Mouse (Mus musculus) liver, embryonic 13.5 days (tissue): Measurements from ENCODE around the gene Ankrd45. TPM values are rescaled to one million over a fixed set of nuclear protein-coding genes. Genes with fewer than 3 reads are reported as not detected.
"Not testable (repeated sequence)": the region's sequence is repeated elsewhere in the genome, so short reads cannot be mapped to it uniquely, and the experiment has no call there.

ENCODE experiments used
- ATAC-seq: fragments of 200-750 bp; cut with Nextera tagmentation; 2 replicates; pipeline ENCODE4 v1.8.0; 2017; ENCODE audit warnings: low read depth, mild to moderate bottlenecking, moderate number of reproducible peaks, moderate library complexity
- DNase-seq: peaks from one replicate; pipeline ENCODE4 v3.0.0; 2022
- H3K27ac ChIP-seq: fragments of 300-500 bp; sonication (generic); 2 replicates; pipeline ENCODE4 v1.5.1; 2015; ENCODE audit warnings: moderate library complexity, mild to moderate bottlenecking, inconsistent platforms
- H3K27me3 ChIP-seq: fragments of 300-500 bp; sonication (generic); 2 replicates; pipeline ENCODE4 v1.6.1; 2015; ENCODE audit warnings: mild to moderate bottlenecking, inconsistent platforms
- H3K36me3 ChIP-seq: fragments of 300-500 bp; sonication (generic); 2 replicates; pipeline ENCODE4 v1.6.1; 2015; ENCODE audit warnings: mild to moderate bottlenecking, inconsistent platforms
- H3K4me1 ChIP-seq: fragments of 300-500 bp; sonication (generic); replicated peaks from 2 replicates; pipeline ENCODE4 v1.6.1; 2015; ENCODE audit warnings: inconsistent platforms
- H3K4me2 ChIP-seq: fragments of 300-500 bp; sonication (generic); 2 replicates; pipeline ENCODE4 v1.6.1; 2015; ENCODE audit warnings: inconsistent platforms, mild to moderate bottlenecking, moderate library complexity
- H3K4me3 ChIP-seq: fragments of 300-500 bp; sonication (generic); replicated peaks from 2 replicates; pipeline ENCODE4 v1.5.1; 2015; ENCODE audit warnings: mild to moderate bottlenecking, inconsistent platforms
- H3K9ac ChIP-seq: fragments of 300-500 bp; sonication (generic); 2 replicates; pipeline ENCODE4 v1.6.1; 2015; ENCODE audit warnings: mild to moderate bottlenecking, inconsistent platforms
- H3K9me3 ChIP-seq: fragments of 300-500 bp; sonication (generic); replicated peaks from 2 replicates; pipeline ENCODE4 v1.6.1; 2016; ENCODE audit warnings: inconsistent platforms
- WGBS: fragments of 180-500 bp; shearing (Covaris S2); methylation state at CpG from one replicate; pipeline ENCODE4 v1.1.7; 2015; ENCODE audit not compliant: insufficient replicate concordance; 5-methylcytosine and 5-hydroxymethylcytosine counted together
- polyA plus RNA-seq: library from polyadenylated mRNA; unstranded; fragments of >200 nt; fragmentation: Nextera tagmentation; extraction: Ambion mirVana; gene quantifications from 2 replicates; pipeline ENCODE4 v1.2.1, GENCODE M21; 2015

Ankrd45 gene
- polyA plus RNA-seq, 1 experiment from 2014 or later: 0.06 TPM

GRCm38 (mm10) chr1:161143216-161143615 is 725 bp downstream of the Ankrd45 start:
- Histone ChIP-seq H3K36me3 (no peaks in the 10 kb centered on the region), H3K27ac (no peak overlapping the region), H3K27me3 (peaks cover 14% of the 10 kb centered on the region), H3K9me3 (no peaks in the 10 kb centered on the region), H3K4me2 (no peak overlapping the region), H3K4me3 (no peak overlapping the region), H3K9ac (no peak overlapping the region), H3K4me1 (peaks cover 4% of the 10 kb centered on the region; the same call in 1 of the 2 replicates)
- WGBS: 75% methylated on average over 7 of the region's 7 CpGs
- DNase-seq: no peak
- no peak for ATAC-seq

- not testable (repeated sequence) for ATAC-seq, H3K9me3 ChIP-seq, H3K4me3 ChIP-seq, H3K4me1 ChIP-seq, H3K36me3 ChIP-seq, H3K27ac ChIP-seq, H3K9ac ChIP-seq, DNase-seq, H3K4me2 ChIP-seq
- 58% methylated on average over 8 of the region's 8 CpGs for WGBS
- peaks cover 14% of the 10 kb centered on the region for H3K27me3 ChIP-seq
These were observed 3.1 kb downstream of the Ankrd45 start for GRCm38 (mm10) chr1:161145611-161146010.

DNA sequence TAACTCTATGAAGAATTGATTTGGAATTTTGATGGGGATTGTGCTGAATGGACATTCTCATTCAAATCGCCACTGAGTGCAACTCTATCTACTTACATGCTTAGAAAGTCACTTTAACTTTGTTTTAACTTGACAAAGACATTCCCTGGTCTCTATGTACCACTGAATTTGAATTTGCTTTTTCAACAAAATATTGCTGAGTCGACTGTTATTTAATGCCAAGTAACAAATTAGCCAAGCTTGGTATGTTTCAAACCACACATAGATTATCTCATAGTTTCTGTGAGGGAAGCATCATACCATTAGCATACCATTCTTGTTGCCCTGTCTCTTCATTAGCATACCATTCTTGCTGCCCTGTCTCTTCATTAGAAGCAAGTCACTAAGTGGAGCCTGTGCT is 5.4 kb downstream of the Ankrd45 start:
- no peaks in the 10 kb centered on the region for H3K36me3 ChIP-seq
- H3K27ac ChIP-seq: no peak overlapping the region
- H3K4me1 ChIP-seq: 0 out of 2 replicates have a peak, but pooled peaks cover 3% of the 10 kb centered on the region
- DNase-seq (no peak), ATAC-seq (no peak)
- H3K27me3 ChIP-seq: no peaks in the 10 kb centered on the region
- H3K9me3 ChIP-seq: no peaks in the 10 kb centered on the region
- H3K4me2 ChIP-seq: no peak overlapping the region
- H3K4me3 ChIP-seq: no peak overlapping the region
- 43% methylated on average over 2 of the region's 2 CpGs for WGBS
- no peak overlapping the region for H3K9ac ChIP-seq

GRCm38 (mm10) chr1:161151098-161151497 is 8.6 kb downstream of the Ankrd45 start:
- WGBS: 58% methylated on average over 6 of the region's 6 CpGs
- Histone ChIP-seq H3K27ac (no peak overlapping the region), H3K36me3 (no peaks in the 10 kb centered on the region), H3K9ac (no peak overlapping the region), H3K9me3 (no peaks in the 10 kb centered on the region), H3K4me2 (no peak overlapping the region), H3K4me3 (no peak overlapping the region), H3K27me3 (no peaks in the 10 kb centered on the region), H3K4me1 (0 out of 2 replicates have a peak, but pooled peaks cover 3% of the 10 kb centered on the region)
- no peak for ATAC-seq
- DNase-seq: no peak

DNA sequence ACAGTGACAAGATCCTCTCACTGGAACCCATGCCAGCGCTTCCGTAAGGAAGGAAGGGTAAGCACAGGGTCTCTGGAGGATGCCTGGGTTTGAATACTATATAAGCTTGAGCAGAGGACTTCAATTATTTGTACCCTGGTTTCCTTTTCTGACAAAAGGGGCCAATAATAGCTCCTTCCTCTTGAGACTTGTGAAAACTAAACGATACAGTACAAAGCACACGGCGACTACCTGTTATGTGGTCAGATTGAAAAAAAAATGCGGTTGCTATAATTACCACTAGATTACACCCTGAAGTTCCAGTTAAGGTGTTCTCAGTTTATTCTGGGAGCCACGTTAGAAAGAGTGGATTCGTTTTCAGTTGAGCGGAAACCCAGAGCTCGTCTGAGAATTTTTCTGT is 14.1 kb downstream of the Ankrd45 start:
- ATAC-seq (no peak), DNase-seq (no peak)
- Histone ChIP-seq H3K4me2 (no peak overlapping the region), H3K36me3 (no peaks in the 10 kb centered on the region), H3K9ac (no peak overlapping the region), H3K27me3 (no peaks in the 10 kb centered on the region), H3K27ac (no peak overlapping the region), H3K4me1 (peaks cover 7% of the 10 kb centered on the region), H3K4me3 (no peak overlapping the region), H3K9me3 (no peaks in the 10 kb centered on the region)
- WGBS: 76% methylated on average over 10 of the region's 10 CpGs

GRCm38 (mm10) chr1:161159214-161159613 is 16.7 kb downstream of the Ankrd45 start, which contains the start of gene Tex50:
Gene Tex50 (minus strand): TSS chr1:161159314.
- 72% methylated on average over 3 of the region's 3 CpGs for WGBS
- DNase-seq: no peak
- Histone ChIP-seq H3K4me1 (peaks cover 5% of the 10 kb centered on the region), H3K27ac (no peak within 1 kb of the TSS), H3K9me3 (no peaks in the 10 kb centered on the region), H3K27me3 (no peaks in the 10 kb centered on the region), H3K36me3 (no peaks in the 10 kb centered on the region), H3K4me3 (no peak within 1 kb of the TSS), H3K4me2 (no peak within 1 kb of the TSS), H3K9ac (no peak within 1 kb of the TSS)
- no peak for ATAC-seq

DNA sequence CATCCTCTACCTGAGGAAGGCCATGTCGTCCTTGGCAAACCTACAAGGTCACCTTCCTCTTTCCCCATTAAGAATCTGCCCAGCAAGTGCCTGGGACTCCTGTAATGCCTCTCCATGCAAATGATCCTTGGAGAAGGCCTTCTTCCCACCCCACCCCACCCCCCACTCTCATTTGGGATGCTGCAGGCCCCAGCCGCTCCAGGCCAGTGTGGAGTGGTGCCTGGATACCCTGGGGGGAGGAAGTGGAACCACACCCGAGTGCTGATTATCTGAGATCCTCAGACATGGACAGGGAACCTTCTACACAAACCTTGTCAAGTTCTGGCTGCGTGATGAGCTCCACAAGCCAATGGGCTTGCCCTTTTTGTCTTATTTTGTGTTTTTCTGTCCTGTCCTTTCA is 17.8 kb downstream of the Ankrd45 start:
- H3K9ac ChIP-seq: no peak overlapping the region
- H3K4me1 ChIP-seq: peaks cover 5% of the 10 kb centered on the region
- no peaks in the 10 kb centered on the region for H3K27me3 ChIP-seq
- no peaks in the 10 kb centered on the region for H3K9me3 ChIP-seq
- H3K4me3 ChIP-seq: no peak overlapping the region
- no peak overlapping the region for H3K4me2 ChIP-seq
- H3K27ac ChIP-seq: no peak overlapping the region
- ATAC-seq (0 out of 2 replicates have a peak, but pooled peaks have one; percentile 29), DNase-seq (no peak)
- 33% methylated on average over 4 of the region's 4 CpGs for WGBS
- no peaks in the 10 kb centered on the region for H3K36me3 ChIP-seq

DNA sequence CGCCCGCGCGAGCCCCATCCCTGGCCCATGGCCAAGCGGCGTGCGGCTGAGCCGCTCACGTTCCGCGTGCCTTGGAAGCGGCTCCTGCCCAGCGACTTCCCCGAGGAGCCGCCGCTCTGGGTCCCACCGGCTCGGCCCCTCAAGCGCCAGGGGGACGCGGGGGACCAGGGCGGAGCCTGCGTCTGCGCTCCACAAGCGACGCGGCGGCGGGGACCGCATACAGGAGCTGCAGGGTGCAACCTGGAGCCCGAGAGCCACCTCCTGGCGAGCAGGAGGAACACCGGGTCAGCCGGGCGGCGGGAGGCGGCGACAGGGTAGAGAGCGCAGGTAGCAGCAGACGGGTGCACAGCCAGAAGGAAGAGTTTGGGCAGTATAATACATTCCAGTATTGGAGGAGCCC is 28.2 kb downstream of the Ankrd45 start:
- peak; percentile 76 for ATAC-seq
- Histone ChIP-seq H3K36me3 (no peaks in the 10 kb centered on the region), H3K9ac (0 out of 2 replicates have a peak overlapping the region, but pooled peaks have one; percentile 22), H3K4me2 (peak overlapping the region; percentile 67), H3K9me3 (no peaks in the 10 kb centered on the region), H3K27me3 (peaks cover 79% of the 10 kb centered on the region), H3K4me3 (peak overlapping the region; percentile 58), H3K4me1 (peaks cover 7% of the 10 kb centered on the region; the same call in 1 of the 2 replicates), H3K27ac (no peak overlapping the region)
- DNase-seq: peak; percentile 49
- WGBS: 3% methylated on average over 40 of the region's 40 CpGs

GRCm38 (mm10) chr1:161180674-161181073 is 38.2 kb downstream of the Ankrd45 start:
- Histone ChIP-seq H3K27me3 (no peaks in the 10 kb centered on the region), H3K36me3 (no peaks in the 10 kb centered on the region), H3K4me3 (no peak overlapping the region), H3K9me3 (no peaks in the 10 kb centered on the region), H3K4me1 (0 out of 2 replicates have a peak, but pooled peaks cover 3% of the 10 kb centered on the region), H3K9ac (no peak overlapping the region), H3K4me2 (no peak overlapping the region), H3K27ac (no peak overlapping the region)
- no peak for ATAC-seq
- 40% methylated on average over 8 of the region's 8 CpGs for WGBS
- peak; percentile 60 for DNase-seq

- Histone ChIP-seq H3K4me2 (no peak overlapping the region), H3K9ac (no peak overlapping the region), H3K27ac (no peak overlapping the region), H3K9me3 (no peaks in the 10 kb centered on the region), H3K4me3 (no peak overlapping the region), H3K27me3 (no peaks in the 10 kb centered on the region), H3K36me3 (no peaks in the 10 kb centered on the region), H3K4me1 (peaks cover 7% of the 10 kb centered on the region)
- 67% methylated on average over 9 of the region's 9 CpGs for WGBS
- ATAC-seq (no peak), DNase-seq (no peak)
These were observed 39.9 kb downstream of the Ankrd45 start for GRCm38 (mm10) chr1:161182386-161182785.

DNA sequence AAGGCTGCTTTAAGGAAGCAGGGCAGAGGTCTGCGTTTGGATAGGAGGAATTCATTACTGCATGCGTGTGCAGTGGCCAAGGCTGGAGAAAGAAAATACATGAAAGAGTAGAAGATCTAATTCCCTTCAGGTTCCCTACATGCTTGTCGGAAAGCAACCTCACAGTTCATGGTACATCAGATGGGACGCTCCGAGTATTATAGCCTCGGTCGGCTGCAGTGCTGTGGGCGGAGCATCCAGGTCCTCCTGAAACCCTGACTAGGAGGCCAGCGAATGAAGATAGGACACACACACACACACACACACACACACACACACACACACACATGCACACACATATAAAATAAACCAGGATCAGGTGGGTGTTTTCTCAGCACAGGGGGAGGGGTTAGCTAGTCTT is 41.2 kb downstream of the Ankrd45 start:
- ATAC-seq (no peak), DNase-seq (no peak)
- H3K9ac ChIP-seq: no peak overlapping the region
- H3K4me2 ChIP-seq: no peak overlapping the region
- no peak overlapping the region for H3K4me3 ChIP-seq
- peaks cover 10% of the 10 kb centered on the region for H3K4me1 ChIP-seq
- no peak overlapping the region for H3K27ac ChIP-seq
- 65% methylated on average over 9 of the region's 9 CpGs for WGBS
- H3K36me3 ChIP-seq: no peaks in the 10 kb centered on the region
- H3K9me3 ChIP-seq: no peaks in the 10 kb centered on the region
- H3K27me3 ChIP-seq: no peaks in the 10 kb centered on the region

DNA sequence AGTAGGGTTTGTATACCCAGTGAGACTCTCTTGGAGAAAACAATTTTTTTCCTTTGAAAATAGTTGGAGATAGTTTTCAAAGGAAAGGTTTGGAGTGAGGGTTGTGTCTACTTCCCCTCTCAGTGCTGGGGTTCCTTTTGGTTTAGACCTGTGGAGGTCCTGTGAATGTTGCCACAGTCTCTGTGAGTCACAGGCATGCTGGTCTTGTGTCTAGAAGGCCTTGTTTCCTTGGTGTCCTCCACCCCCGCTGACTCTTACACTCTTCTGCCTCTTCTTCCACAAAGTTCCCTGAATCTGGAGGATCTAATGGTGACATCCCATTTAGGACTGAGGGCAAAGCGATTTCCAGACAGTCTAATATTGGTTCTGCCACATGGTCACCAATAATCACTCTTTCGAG is 42.9 kb downstream of the Ankrd45 start:
- Histone ChIP-seq H3K36me3 (no peaks in the 10 kb centered on the region), H3K4me3 (no peak overlapping the region), H3K4me1 (peaks cover 10% of the 10 kb centered on the region), H3K9ac (no peak overlapping the region), H3K9me3 (no peaks in the 10 kb centered on the region), H3K4me2 (no peak overlapping the region), H3K27me3 (peaks cover 5% of the 10 kb centered on the region; the same call in 1 of the 2 replicates), H3K27ac (no peak overlapping the region)
- WGBS: 65% methylated on average over 3 of the region's 3 CpGs
- no peak for DNase-seq
- no peak for ATAC-seq
